Mouse (Mus musculus) liver, adult 2 months (tissue): ENCODE data around the gene Kirrel3.

Experiments
- CTCF ChIP-seq: fragments of 200-500 bp; IDR thresholded peaks from 2 replicates; pipeline ENCODE4 v1.5.1; 2011; ENCODE audit warnings: low read depth, low read length, control low read depth
- POLR2A ChIP-seq: fragments of 200-500 bp; IDR thresholded peaks from 2 replicates; pipeline ENCODE4 v1.6.1; 2011; ENCODE audit warnings: low read length, control low read depth; ENCODE audit not compliant: insufficient read depth; ENCODE audit errors: extremely low read depth

GRCm38 (mm10) chr9:34557846-34558245, 72.2 kb downstream of the Kirrel3 start:
- TF ChIP-seq CTCF (no peak), POLR2A (no peak)
